Mouse (Mus musculus) cortical plate, adult 2 months (tissue): ENCODE data around the gene Frmd4b.

Experiments
- CTCF ChIP-seq: fragments of 200-500 bp; IDR thresholded peaks from 2 replicates; pipeline ENCODE4 v1.5.1; 2011; ENCODE audit warnings: mild to moderate bottlenecking, control low read depth, low read length; ENCODE audit not compliant: insufficient read depth; ENCODE audit errors: extremely low read depth
- POLR2A ChIP-seq: fragments of 200-500 bp; IDR thresholded peaks from 2 replicates; pipeline ENCODE4 v1.6.1; 2011; ENCODE audit warnings: mild to moderate bottlenecking, low read length, control low read depth; ENCODE audit not compliant: insufficient read depth; ENCODE audit errors: extremely low read depth

DNA sequence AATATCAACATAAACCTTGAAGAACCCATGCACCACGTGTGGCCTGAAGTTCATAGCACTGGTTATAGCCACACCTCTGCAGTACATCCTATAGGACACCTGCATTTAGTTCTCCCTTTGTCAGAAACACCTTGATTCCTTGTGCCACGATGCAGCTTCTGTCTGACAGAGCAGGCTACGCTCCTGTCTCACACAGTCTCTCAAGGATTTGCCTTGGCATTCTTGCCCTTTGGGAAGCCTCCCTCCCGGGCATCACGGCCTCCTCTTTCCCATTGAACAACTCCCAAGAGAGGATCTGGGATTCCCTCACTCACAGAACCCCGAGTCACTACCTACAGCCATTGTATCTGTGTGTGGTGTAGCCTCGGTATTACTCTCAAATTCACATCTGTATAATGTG lies 41.2 kb downstream of the Frmd4b start:
- TF ChIP-seq CTCF (no peak), POLR2A (no peak)
